9 mouse cellular contexts compared by ENCODE assay signal in the genomic region with DNA sequence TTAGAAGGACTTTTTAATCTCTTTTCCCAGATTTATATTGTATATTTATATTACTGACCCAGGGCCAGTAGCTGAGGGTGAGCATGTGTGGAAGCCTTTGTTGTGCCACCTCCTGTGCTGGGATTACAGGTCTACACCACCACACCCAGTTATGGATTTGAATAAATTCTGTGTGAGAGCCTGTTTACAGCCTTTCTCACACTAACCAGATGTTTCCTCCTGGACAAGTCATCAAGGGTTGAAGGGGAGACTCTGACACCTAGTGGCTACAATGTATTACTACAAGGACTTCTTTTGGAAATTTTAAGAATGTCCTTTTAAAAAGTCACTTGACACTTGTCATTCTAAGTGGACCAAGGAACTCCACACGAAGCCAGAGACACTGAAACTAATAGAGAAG. TPM values are rescaled to one million over a fixed set of nuclear protein-coding genes. Genes with fewer than 3 reads are reported as not detected.
A peak's percentile ranks its signal among the peaks of the same experiment; 100 is the strongest.
DNase-seq lines count a peak whose midpoint lies in the region; ATAC-seq and TF ChIP-seq lines count a peak whose summit lies in the region.
"Had no signal": no experiment of that assay in that cellular context is flagged by ENCODE, and none has a peak within 500 bp of the region (broad histone marks: within the 10 kb centered on the region; RNA-seq: fewer than 3 reads in every experiment).

No protein-coding gene starts in this region.

- H3K27ac ChIP-seq in kidney, embryonic 16.5 days (ENCODE audit: low read length) = no peak overlapping the region
- no peak overlapping the region for H3K27ac ChIP-seq in midbrain, postnatal 0 days (ENCODE audit: low read depth, low read length)
- H3K27ac ChIP-seq: stomach, embryonic 15.5 days had no signal

- no peak for ATAC-seq in kidney, embryonic 16.5 days (ENCODE audit: low FRiP score, low TSS enrichment)
- ATAC-seq in erythroblast, adult 5-6 weeks (replicated peaks; ENCODE audit: low FRiP score, poor library complexity, severe bottlenecking) = peak; percentile 87
- no peak for ATAC-seq in midbrain, postnatal 0 days (ENCODE audit: low FRiP score)

- no peak overlapping the region for H3K9ac ChIP-seq in kidney, embryonic 16.5 days (replicated peaks; ENCODE audit: low read length)
- no peak overlapping the region for H3K9ac ChIP-seq in midbrain, postnatal 0 days (replicated peaks; ENCODE audit: low read length, poor library complexity, severe bottlenecking)
- H3K9ac ChIP-seq: stomach, embryonic 15.5 days had no signal

- no peaks in the 10 kb centered on the region for H3K9me3 ChIP-seq in kidney, embryonic 16.5 days (ENCODE audit: low read length)
- H3K9me3 ChIP-seq in midbrain, postnatal 0 days (ENCODE audit: low read length) = no peaks in the 10 kb centered on the region
- H3K9me3 ChIP-seq: stomach, embryonic 15.5 days had no signal

- H3K27me3 ChIP-seq in kidney, embryonic 16.5 days (ENCODE audit: insufficient read depth, low read length) = no peaks in the 10 kb centered on the region
- H3K27me3 ChIP-seq in midbrain, postnatal 0 days (ENCODE audit: insufficient read depth, low read length) = no peaks in the 10 kb centered on the region
- H3K27me3 ChIP-seq: stomach, embryonic 15.5 days had no signal

- no peak overlapping the region for H3K4me2 ChIP-seq in kidney, embryonic 16.5 days (replicated peaks; ENCODE audit: low read depth, low read length)
- H3K4me2 ChIP-seq in midbrain, postnatal 0 days (ENCODE audit: low read depth, low read length, poor library complexity, severe bottlenecking) = no peak overlapping the region
- H3K4me2 ChIP-seq: stomach, embryonic 15.5 days had no signal

- H3K4me1 ChIP-seq in kidney, embryonic 16.5 days (ENCODE audit: insufficient read depth, low read length) = no peaks in the 10 kb centered on the region
- no peaks in the 10 kb centered on the region for H3K4me1 ChIP-seq in midbrain, postnatal 0 days (ENCODE audit: insufficient read depth, low read length)
- H3K4me1 ChIP-seq: stomach, embryonic 15.5 days had no signal

- 0% methylated on average over 1 of the region's 1 CpGs for WGBS in kidney, embryonic 16.5 days
- WGBS in midbrain, postnatal 0 days = 0% methylated on average over 1 of the region's 1 CpGs

- peak; percentile 83 for TF ChIP-seq CTCF in midbrain, postnatal 0 days (IDR thresholded peaks at IDR 0.05)

- H3K4me3 ChIP-seq in kidney, embryonic 16.5 days (ENCODE audit: low read length) = no peak overlapping the region
- H3K4me3 ChIP-seq in midbrain, postnatal 0 days (ENCODE audit: low read depth, low read length) = no peak overlapping the region
- H3K4me3 ChIP-seq: stomach, embryonic 15.5 days had no signal

- H3K36me3 ChIP-seq in kidney, embryonic 16.5 days (ENCODE audit: insufficient read depth, low read length) = no peaks in the 10 kb centered on the region
- no peaks in the 10 kb centered on the region for H3K36me3 ChIP-seq in midbrain, postnatal 0 days (ENCODE audit: insufficient read depth, low read length)
- H3K36me3 ChIP-seq: stomach, embryonic 15.5 days had no signal

- DNase-seq in kidney, postnatal 14 days = peak; percentile 8
- DNase-seq in Muller cell, postnatal 12 days (ENCODE audit: inconsistent ontology term) = peak; percentile 41
- DNase-seq in midbrain, postnatal 0 days (ENCODE audit: low spot score) = peak; percentile 52
- DNase-seq in cerebellum, postnatal 4 days (ENCODE audit: low spot score in 2 of 2) = no peak
- DNase-seq in ovary, adult 18-20 months (ENCODE audit: low spot score) = no peak
- no peak for DNase-seq in right cerebral cortex, postnatal 4 days

RNA-seq across cellular contexts. Expression of a gene that starts 28.7 kb away (rescaled TPM):
- 3.3 and 3.4 TPM in 2 replicates for polyA plus RNA-seq in kidney, embryonic 16.5 days (2015; fragmentation: Nextera tagmentation; extraction: Ambion mirVana)
- total RNA-seq in erythroblast, adult 5-6 weeks (2015; ENCODE audit: low replicate concordance) = 0.58 and 1.7 TPM in 2 replicates
- total RNA-seq in erythroblast, adult 5-6 weeks (2017; ENCODE audit: low replicate concordance) = 1.5 TPM in 2 replicates
- 0.38 and 1.0 TPM in 2 replicates for total RNA-seq in midbrain, postnatal 0 days (2014; rRNA removed)
- 0.15 and 0.20 TPM in 2 replicates for polyA plus RNA-seq in midbrain, postnatal 0 days (2015; fragmentation: Nextera tagmentation; extraction: Ambion mirVana)

Comparison
In these comparisons a context has a peak if more than half of its experiments do, and no peak if none do; other contexts are left out.
1. DNase-seq: peak in kidney, postnatal 14 days (single experiment), Muller cell, postnatal 12 days (single experiment) and midbrain, postnatal 0 days (single experiment); none in cerebellum, postnatal 4 days (0 of 2), ovary, adult 18-20 months (single experiment) and right cerebral cortex, postnatal 4 days (single experiment).